Mouse (Mus musculus): ENCODE results near the gene Zfp287.

DNA sequence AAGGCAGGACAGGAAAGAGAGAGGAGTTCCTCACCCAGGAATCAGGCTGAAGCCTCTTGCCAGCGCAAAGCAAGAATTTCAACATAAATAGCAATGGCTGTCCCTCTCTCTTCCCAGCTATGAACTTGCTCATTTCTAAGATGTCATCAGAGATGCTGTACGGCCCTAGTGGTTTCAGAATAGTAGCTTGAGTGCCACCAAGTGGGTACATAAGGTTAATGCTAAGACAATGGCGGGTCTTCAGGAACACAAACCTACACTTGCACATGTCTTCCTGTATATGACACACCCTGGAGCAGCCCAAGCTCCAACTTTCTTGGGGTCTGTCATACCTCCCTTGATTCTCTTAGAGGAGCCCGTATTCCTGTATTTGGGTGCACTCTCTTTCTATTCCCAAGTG lies 32.0 kb downstream of the Zfp287 start:
- TF ChIP-seq POLR2A (IDR thresholded peaks at IDR 0.05; ENCODE audit: low read depth, low read length) = no peak
- no peak for TF ChIP-seq CTCF (IDR thresholded peaks at IDR 0.05; ENCODE audit: extremely low read depth, insufficient read depth, insufficient read length, insufficient replicate concordance)

All from spleen, adult 2 months (tissue).